Mouse (Mus musculus) macrophage (primary cell): ENCODE results near the gene Rab24. TPM values are rescaled to one million over a fixed set of nuclear protein-coding genes. Genes with fewer than 3 reads are reported as not detected.

Source experiments
- H3K27ac ChIP-seq: fragments of 350-480 bp; formaldehyde crosslinking; 2 replicates; pipeline ENCODE4 v1.9.0; 2021
- H3K36me3 ChIP-seq: fragments of 350-480 bp; formaldehyde crosslinking; 2 replicates; pipeline ENCODE4 v1.9.0; 2021; ENCODE audit errors: inconsistent target
- H3K4me3 ChIP-seq: fragments of 350-480 bp; formaldehyde crosslinking; 2 replicates; pipeline ENCODE4 v1.9.0; 2021; ENCODE audit errors: inconsistent target
- H3K79me2 ChIP-seq: fragments of 350-480 bp; formaldehyde crosslinking; 2 replicates; pipeline ENCODE4 v1.9.0; 2021; ENCODE audit errors: inconsistent target
- WGBS: methylation state at CpG from one replicate; pipeline ENCODE4 v1.1.7; 2026; ENCODE audit warnings: inconsistent platforms; ENCODE audit not compliant: missing documents; 5-methylcytosine and 5-hydroxymethylcytosine counted together
- polyA plus RNA-seq: library from polyadenylated mRNA; stranded (reverse); fragments of 250-400 nt; gene quantifications from 3 replicates; pipeline ENCODE4 v1.2.4, GENCODE M21; 2018; ENCODE audit warnings: inconsistent platforms
- total RNA-seq, 78 experiments: library from RNA; depleted of rRNA; stranded (reverse); fragments of 250-400 nt; gene quantifications; 1 replicate in 9 of 78; 2 replicates in 24 of 78; 3 replicates in 43 of 78; 4 replicates in 2 of 78; pipeline ENCODE4 v1.2.4; 2018; ENCODE audit warnings: inconsistent platforms in 56 of 78

The Rab24 gene
- 100 to 1,000 TPM in 23 of 26 experiments, 10 to 100 TPM in 3; 78.1 to 296 (median 175) TPM for total RNA-seq (2018; cell fraction: chromatin; rRNA removed)
- total RNA-seq (2018; cell fraction: cytosol; rRNA removed) = 10 to 100 TPM; 42.7 to 66.1 (median 55.5) TPM
- total RNA-seq (2018; cell fraction: nucleus; rRNA removed) = 100 to 1,000 TPM in 22 of 26 experiments, 10 to 100 TPM in 4; 58.2 to 198 (median 148) TPM
- 34.9 to 62.7 TPM (median 47.3 TPM) in 3 replicates for polyA plus RNA-seq

- H3K27ac ChIP-seq = peak within 1 kb of the TSS; percentile 85
- peak within 1 kb of the TSS; percentile 97 for H3K4me3 ChIP-seq
- H3K36me3 ChIP-seq = peaks cover 17% of the 10 kb centered on the region; the same call in 1 of the 2 replicates
- H3K79me2 ChIP-seq = peaks cover 52% of the 10 kb centered on the region
- WGBS = under 1% methylated on average over 73 of the region's 73 CpGs
Measured at GRCm38 (mm10) chr13:55321434-55322129, at the start of gene Rab24. Gene Rab24 (minus strand): TSS chr13:55321946.

- WGBS = 75% methylated on average over 8 of the region's 8 CpGs
Measured at GRCm38 (mm10) chr13:55371007-55371681, 49.4 kb upstream of the Rab24 start.

GRCm38 (mm10) chr13:55370234-55370633 lies 48.5 kb upstream of the Rab24 start:
- Histone ChIP-seq H3K4me3 (peak overlapping the region; percentile 73), H3K79me2 (peaks cover 56% of the 10 kb centered on the region), H3K27ac (peak overlapping the region; percentile 94), H3K36me3 (no peaks in the 10 kb centered on the region)
- WGBS = 4% methylated on average over 2 of the region's 3 CpGs

More at GRCm38 (mm10) chr13:55371007-55371681, 49.4 kb upstream of the Rab24 start:
- 0 out of 2 replicates have a peak overlapping the region, but pooled peaks have one; percentile 94 for H3K27ac ChIP-seq
- H3K4me3 ChIP-seq = peak overlapping the region; percentile 73; the same call in 1 of the 2 replicates
- H3K79me2 ChIP-seq = peaks cover 64% of the 10 kb centered on the region
- H3K36me3 ChIP-seq = no peaks in the 10 kb centered on the region

- no peaks in the 10 kb centered on the region for H3K36me3 ChIP-seq
- peak within 1 kb of the TSS; percentile 94 for H3K27ac ChIP-seq
- peaks cover 50% of the 10 kb centered on the region for H3K79me2 ChIP-seq
- peak within 1 kb of the TSS; percentile 73 for H3K4me3 ChIP-seq
- 0% methylated on average over 11 of the region's 13 CpGs for WGBS
Measured at GRCm38 (mm10) chr13:55369531-55370114, 47.9 kb upstream of the Rab24 start, which contains the start of gene Rgs14. Gene Rgs14 (plus strand): TSS chr13:55369732.

GRCm38 (mm10) chr13:55368401-55368800 lies 46.7 kb upstream of the Rab24 start:
- 82% methylated on average over 7 of the region's 7 CpGs for WGBS
- peaks cover 38% of the 10 kb centered on the region for H3K79me2 ChIP-seq
- H3K36me3 ChIP-seq = no peaks in the 10 kb centered on the region
- H3K4me3 ChIP-seq = no peak overlapping the region
- no peak overlapping the region for H3K27ac ChIP-seq

GRCm38 (mm10) chr13:55362453-55363060 lies 40.8 kb upstream of the Rab24 start, which contains the start of gene Lman2:
Gene Lman2 (minus strand): TSS chr13:55362783.
- Histone ChIP-seq H3K36me3 (peaks cover 4% of the 10 kb centered on the region; the same call in 1 of the 2 replicates), H3K27ac (peak within 1 kb of the TSS; percentile 90), H3K4me3 (peak within 1 kb of the TSS; percentile 90), H3K79me2 (peaks cover 47% of the 10 kb centered on the region)
- WGBS = 1% methylated on average over 35 of the region's 35 CpGs

GRCm38 (mm10) chr13:55361974-55362452 lies 40.3 kb upstream of the Rab24 start:
- WGBS = under 1% methylated on average over 31 of the region's 32 CpGs
- Histone ChIP-seq H3K27ac (peak overlapping the region; percentile 90), H3K79me2 (peaks cover 53% of the 10 kb centered on the region), H3K4me3 (peak overlapping the region; percentile 90), H3K36me3 (peaks cover 9% of the 10 kb centered on the region; the same call in 1 of the 2 replicates)

GRCm38 (mm10) chr13:55361145-55361544 lies 39.4 kb upstream of the Rab24 start:
- peak overlapping the region; percentile 90 for H3K4me3 ChIP-seq
- no peak overlapping the region for H3K27ac ChIP-seq
- H3K36me3 ChIP-seq = peaks cover 15% of the 10 kb centered on the region; the same call in 1 of the 2 replicates
- peaks cover 61% of the 10 kb centered on the region for H3K79me2 ChIP-seq

GRCm38 (mm10) chr13:55346745-55347144 lies 25.0 kb upstream of the Rab24 start:
- peaks cover 7% of the 10 kb centered on the region; the same call in 1 of the 2 replicates for H3K79me2 ChIP-seq
- no peak overlapping the region for H3K27ac ChIP-seq
- H3K36me3 ChIP-seq = peaks cover 62% of the 10 kb centered on the region
- no peak overlapping the region for H3K4me3 ChIP-seq
- WGBS = 86% methylated on average over 11 of the region's 11 CpGs

- peaks cover 43% of the 10 kb centered on the region for H3K36me3 ChIP-seq
- no peak overlapping the region for H3K27ac ChIP-seq
- no peaks in the 10 kb centered on the region for H3K79me2 ChIP-seq
- 90% methylated on average over 7 of the region's 7 CpGs for WGBS
- H3K4me3 ChIP-seq = no peak overlapping the region
Measured at GRCm38 (mm10) chr13:55344286-55344685, 22.5 kb upstream of the Rab24 start.

GRCm38 (mm10) chr13:55342469-55342868 lies 20.7 kb upstream of the Rab24 start:
- Histone ChIP-seq H3K36me3 (peaks cover 27% of the 10 kb centered on the region), H3K27ac (no peak overlapping the region), H3K79me2 (no peaks in the 10 kb centered on the region), H3K4me3 (no peak overlapping the region)
- WGBS = 80% methylated on average over 9 of the region's 11 CpGs

GRCm38 (mm10) chr13:55339259-55339658 lies 17.5 kb upstream of the Rab24 start:
- no peak overlapping the region for H3K27ac ChIP-seq
- no peaks in the 10 kb centered on the region for H3K36me3 ChIP-seq
- no peaks in the 10 kb centered on the region for H3K79me2 ChIP-seq
- H3K4me3 ChIP-seq = no peak overlapping the region
- 54% methylated on average over 2 of the region's 2 CpGs for WGBS

- Histone ChIP-seq H3K4me3 (no peak overlapping the region), H3K27ac (no peak overlapping the region), H3K36me3 (no peaks in the 10 kb centered on the region), H3K79me2 (no peaks in the 10 kb centered on the region)
- WGBS = 83% methylated on average over 12 of the region's 12 CpGs
Measured at GRCm38 (mm10) chr13:55338131-55339054, 16.6 kb upstream of the Rab24 start.
